ENCODE assay signal across 12 mouse cellular contexts in the genomic region with DNA sequence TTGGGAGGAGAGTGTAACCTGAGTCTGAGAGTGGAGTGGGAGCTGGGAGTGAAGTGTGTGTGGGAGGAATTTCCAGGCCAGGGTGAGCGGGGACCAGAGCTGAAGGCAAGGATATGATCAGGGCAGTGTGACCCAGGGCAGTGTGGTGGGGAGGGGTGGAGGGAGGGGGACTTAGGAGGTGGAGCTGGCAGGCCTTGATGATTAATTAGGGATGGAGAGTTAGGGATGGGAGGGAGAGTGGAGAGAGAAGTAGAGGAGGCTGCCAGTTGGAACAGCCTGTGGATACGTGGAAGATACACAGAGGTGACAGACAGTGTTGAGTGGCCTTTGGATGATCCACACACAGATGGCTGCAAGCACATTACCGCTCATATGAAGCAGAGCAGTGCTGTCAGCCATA. TPM values are rescaled to one million over a fixed set of nuclear protein-coding genes. Genes with fewer than 3 reads are reported as not detected.
DNase-seq lines count a peak whose midpoint lies in the region; ATAC-seq and TF ChIP-seq lines count a peak whose summit lies in the region.
"Had no signal": no experiment of that assay in that cellular context is flagged by ENCODE, and none has a peak within 500 bp of the region (broad histone marks: within the 10 kb centered on the region; RNA-seq: fewer than 3 reads in every experiment).

No protein-coding gene starts in this region.

- 44% methylated on average over 3 of the region's 3 CpGs for WGBS in liver, embryonic 13.5 days (ENCODE audit: insufficient replicate concordance)
- 46% methylated on average over 3 of the region's 3 CpGs for WGBS in liver, embryonic 12.5 days (ENCODE audit: insufficient replicate concordance)
- 40% methylated on average over 3 of the region's 3 CpGs for WGBS in embryonic facial prominence, embryonic 14.5 days
- 38% methylated on average over 3 of the region's 3 CpGs for WGBS in forebrain, postnatal 0 days

- DNase-seq in liver, embryonic 13.5 days: no peak
- DNase-seq in embryonic facial prominence, embryonic 14.5 days (ENCODE audit: low spot score): peak; percentile 49
- DNase-seq in forebrain, postnatal 0 days: peak; percentile 44
- peak; percentile 64 for DNase-seq in mesoderm, embryonic 11.5 days (ENCODE audit: low read depth, low spot score)
- no peak for DNase-seq in adrenal gland, postnatal 10 days
- DNase-seq in spleen, adult 12 weeks (ENCODE audit: low spot score): no peak
- no peak for DNase-seq in thymus, adult 18-20 months
- DNase-seq: kidney, adult 2 months; right cerebral cortex, postnatal 25 days had no signal

- no peaks in the 10 kb centered on the region for H3K36me3 ChIP-seq in liver, embryonic 13.5 days
- no peaks in the 10 kb centered on the region for H3K36me3 ChIP-seq in liver, embryonic 12.5 days
- peaks cover 8% of the 10 kb centered on the region; the same call in 1 of the 2 replicates for H3K36me3 ChIP-seq in embryonic facial prominence, embryonic 14.5 days (ENCODE audit: control insufficient read depth, insufficient read depth, low read length)
- H3K36me3 ChIP-seq in forebrain, postnatal 0 days (ENCODE audit: insufficient read depth): no peaks in the 10 kb centered on the region

- no peak overlapping the region for H3K27ac ChIP-seq in liver, embryonic 13.5 days
- H3K27ac ChIP-seq in liver, embryonic 12.5 days: no peak overlapping the region
- H3K27ac ChIP-seq in embryonic facial prominence, embryonic 14.5 days (replicated peaks; ENCODE audit: low read depth, low read length): no peak overlapping the region
- peak overlapping the region; percentile 64 for H3K27ac ChIP-seq in forebrain, postnatal 0 days (ENCODE audit: low read depth, low read length)

- no peak for TF ChIP-seq CTCF in forebrain, postnatal 0 days (IDR thresholded peaks at IDR 0.05; ENCODE audit: low read depth)

- H3K9ac ChIP-seq in liver, embryonic 13.5 days: no peak overlapping the region
- no peak overlapping the region for H3K9ac ChIP-seq in liver, embryonic 12.5 days
- H3K9ac ChIP-seq in embryonic facial prominence, embryonic 14.5 days (ENCODE audit: low read depth, low read length): no peak overlapping the region; the same call in 1 of the 2 replicates
- no peak overlapping the region for H3K9ac ChIP-seq in forebrain, postnatal 0 days

- H3K4me1 ChIP-seq in liver, embryonic 13.5 days (replicated peaks): 0 out of 2 replicates have a peak, but pooled peaks cover 6% of the 10 kb centered on the region
- peaks cover 10% of the 10 kb centered on the region; the same call in 1 of the 2 replicates for H3K4me1 ChIP-seq in liver, embryonic 12.5 days
- H3K4me1 ChIP-seq in embryonic facial prominence, embryonic 14.5 days (ENCODE audit: control insufficient read depth, insufficient read depth, low read length): peaks cover 55% of the 10 kb centered on the region
- peaks cover 34% of the 10 kb centered on the region for H3K4me1 ChIP-seq in forebrain, postnatal 0 days (ENCODE audit: insufficient read depth)
- H3K4me1 ChIP-seq: megakaryocyte, embryonic 14.5 days had no signal

- no peak overlapping the region for H3K4me2 ChIP-seq in liver, embryonic 13.5 days
- no peak overlapping the region for H3K4me2 ChIP-seq in liver, embryonic 12.5 days
- H3K4me2 ChIP-seq in embryonic facial prominence, embryonic 14.5 days (ENCODE audit: low read depth, low read length): no peak overlapping the region
- H3K4me2 ChIP-seq in forebrain, postnatal 0 days (ENCODE audit: low read depth): no peak overlapping the region

- ATAC-seq in liver, embryonic 13.5 days (ENCODE audit: low read depth): peak; percentile 23; the same call in 1 of the 2 replicates
- no peak for ATAC-seq in liver, embryonic 12.5 days
- peak; percentile 24; the same call in 1 of the 2 replicates for ATAC-seq in embryonic facial prominence, embryonic 14.5 days (ENCODE audit: low read depth)
- peak; percentile 73 for ATAC-seq in forebrain, postnatal 0 days
- ATAC-seq: Patski had no signal

- no peak overlapping the region for H3K4me3 ChIP-seq in liver, embryonic 13.5 days (replicated peaks)
- H3K4me3 ChIP-seq in liver, embryonic 12.5 days: no peak overlapping the region
- no peak overlapping the region for H3K4me3 ChIP-seq in embryonic facial prominence, embryonic 14.5 days (ENCODE audit: low read depth, low read length)
- no peak overlapping the region for H3K4me3 ChIP-seq in forebrain, postnatal 0 days (ENCODE audit: low read depth, low read length)
- H3K4me3 ChIP-seq: megakaryocyte, embryonic 14.5 days had no signal

- no peaks in the 10 kb centered on the region for H3K27me3 ChIP-seq in liver, embryonic 13.5 days
- no peaks in the 10 kb centered on the region for H3K27me3 ChIP-seq in liver, embryonic 12.5 days (replicated peaks)
- H3K27me3 ChIP-seq in embryonic facial prominence, embryonic 14.5 days (replicated peaks; ENCODE audit: control insufficient read depth, insufficient read depth, low read length): no peaks in the 10 kb centered on the region
- H3K27me3 ChIP-seq in forebrain, postnatal 0 days (ENCODE audit: insufficient read depth, low read length): no peaks in the 10 kb centered on the region
- H3K27me3 ChIP-seq: Patski had no signal

- no peaks in the 10 kb centered on the region for H3K9me3 ChIP-seq in liver, embryonic 13.5 days (replicated peaks)
- H3K9me3 ChIP-seq in liver, embryonic 12.5 days (replicated peaks): no peaks in the 10 kb centered on the region
- H3K9me3 ChIP-seq in embryonic facial prominence, embryonic 14.5 days (ENCODE audit: control insufficient read depth, low read length): no peaks in the 10 kb centered on the region
- no peaks in the 10 kb centered on the region for H3K9me3 ChIP-seq in forebrain, postnatal 0 days (ENCODE audit: low read length)

RNA-seq across cellular contexts. Expression of gene Hunk, which starts 38.1 kb away (rescaled TPM):
- 0.98 and 1.4 TPM in 2 replicates for polyA plus RNA-seq in liver, embryonic 13.5 days (2015; fragmentation: Nextera tagmentation; extraction: Ambion mirVana)
- 2.6 and 2.8 TPM in 2 replicates for polyA plus RNA-seq in liver, embryonic 12.5 days (2016; fragmentation: Nextera tagmentation; extraction: Ambion mirVana)
- 9.7 and 12.4 TPM in 2 replicates for polyA plus RNA-seq in embryonic facial prominence, embryonic 14.5 days (2014; fragmentation: Nextera tagmentation; extraction: Ambion mirVana)
- total RNA-seq in forebrain, postnatal 0 days (2014; rRNA removed): 12.9 and 20.6 TPM in 2 replicates
- polyA plus RNA-seq in forebrain, postnatal 0 days (2015; fragmentation: Nextera tagmentation; extraction: Ambion mirVana): 4.2 and 5.2 TPM in 2 replicates
- 1 to 10 TPM; 5.5 to 7.7 TPM for total RNA-seq in adrenal gland, postnatal 10 days (2021)

Comparison
In these comparisons a context has a peak if more than half of its experiments do, and no peak if none do; other contexts are left out.
1. DNase-seq: peak in embryonic facial prominence, embryonic 14.5 days (single experiment), forebrain, postnatal 0 days (single experiment) and mesoderm, embryonic 11.5 days (single experiment); none in liver, embryonic 13.5 days (single experiment), adrenal gland, postnatal 10 days (single experiment), spleen, adult 12 weeks (single experiment) and thymus, adult 18-20 months (0 of 2).